Mouse (Mus musculus) kidney, adult 2 months (tissue): ENCODE results near the gene Psmc3ip.

Experiments
- CTCF ChIP-seq: fragments of 200-500 bp; conservative IDR thresholded peaks from 2 replicates; pipeline ENCODE4 v1.5.1; 2011; ENCODE audit warnings: low read depth, mild to moderate bottlenecking, control low read depth, low read length, moderate library complexity, mixed read lengths; ENCODE audit not compliant: insufficient read depth, insufficient read length
- POLR2A ChIP-seq: fragments of 200-500 bp; IDR thresholded peaks from one replicate; pipeline ENCODE4 v1.6.1; 2011; ENCODE audit warnings: low read depth, low read length, control low read depth

DNA sequence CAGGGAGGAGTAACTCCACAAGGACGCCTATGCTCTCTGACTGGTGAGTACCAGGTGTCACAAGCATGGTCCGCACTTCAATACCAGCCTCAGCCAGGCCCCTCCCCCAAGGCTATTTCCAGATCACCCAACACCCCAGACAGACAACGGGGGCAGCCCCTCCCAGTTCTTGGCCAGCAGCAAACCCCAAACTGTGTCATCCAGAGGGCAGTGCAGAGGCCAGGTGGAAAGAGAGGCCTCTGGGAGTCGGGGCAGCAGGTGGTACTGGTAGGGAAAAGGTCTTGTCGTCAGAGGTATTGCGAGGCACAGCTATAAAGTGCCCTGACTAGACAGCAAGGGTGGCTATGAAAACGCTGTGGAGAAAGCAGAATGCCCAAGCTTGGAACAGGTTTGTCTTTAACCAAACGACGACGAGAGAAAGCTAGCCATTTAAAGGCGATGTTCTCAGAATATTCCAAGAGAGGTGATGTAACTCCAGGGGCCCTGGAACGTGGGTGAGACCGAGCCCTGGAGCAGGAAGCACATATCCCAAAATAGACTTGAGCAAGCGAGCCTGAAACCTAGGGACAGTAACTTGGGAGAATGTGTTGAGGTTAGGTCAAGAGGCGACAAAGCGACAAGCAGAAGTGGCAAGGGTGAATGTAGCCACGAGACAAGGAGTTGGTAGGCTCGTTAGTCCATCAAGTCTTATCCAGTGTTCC is 35.0 kb upstream of the Psmc3ip start:
- TF ChIP-seq POLR2A (no peak), CTCF (no peak)
